Mouse (Mus musculus): ENCODE results near the gene Ago4.

GRCm38 (mm10) chr4:126447126-126447525 lies 86.1 kb downstream of the Ago4 start:
- TF ChIP-seq GATA1 (IDR thresholded peaks at IDR 0.05; ENCODE audit: low read length) (no peak), TAL1 (IDR thresholded peaks at IDR 0.05; ENCODE audit: low read length) (no peak)
